Mouse (Mus musculus): ENCODE data around the gene Psmg3.

Gene Psmg3

DNA sequence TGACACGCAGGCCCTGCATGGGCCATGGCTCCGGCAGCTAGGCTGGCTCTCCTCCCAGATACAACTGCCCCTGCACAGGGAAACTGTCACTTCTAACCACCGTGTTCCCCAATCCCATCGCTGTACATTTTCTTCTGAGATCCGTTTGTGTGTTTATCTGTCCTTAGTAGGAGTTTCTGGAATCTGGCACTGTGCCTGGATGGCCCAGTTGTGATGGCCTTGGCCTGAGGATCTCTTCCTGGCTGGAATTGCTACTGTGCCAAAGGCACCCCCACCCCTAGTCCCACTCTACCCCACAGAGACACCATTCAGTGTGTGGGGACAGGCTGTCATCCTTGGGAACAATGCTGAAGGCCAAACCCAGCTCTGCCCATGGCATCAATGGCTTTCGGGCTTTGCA is 10.7 kb downstream of the Psmg3 start:
- WGBS, result 63% methylated on average over 6 of the region's 6 CpGs

- WGBS, result 31% methylated on average over 13 of the region's 13 CpGs
These were observed 12.7 kb downstream of the Psmg3 start for GRCm38 (mm10) chr5:139813963-139814381.

- WGBS, result 57% methylated on average over 10 of the region's 10 CpGs
These were observed 13.6 kb downstream of the Psmg3 start for GRCm38 (mm10) chr5:139813126-139813490.

DNA sequence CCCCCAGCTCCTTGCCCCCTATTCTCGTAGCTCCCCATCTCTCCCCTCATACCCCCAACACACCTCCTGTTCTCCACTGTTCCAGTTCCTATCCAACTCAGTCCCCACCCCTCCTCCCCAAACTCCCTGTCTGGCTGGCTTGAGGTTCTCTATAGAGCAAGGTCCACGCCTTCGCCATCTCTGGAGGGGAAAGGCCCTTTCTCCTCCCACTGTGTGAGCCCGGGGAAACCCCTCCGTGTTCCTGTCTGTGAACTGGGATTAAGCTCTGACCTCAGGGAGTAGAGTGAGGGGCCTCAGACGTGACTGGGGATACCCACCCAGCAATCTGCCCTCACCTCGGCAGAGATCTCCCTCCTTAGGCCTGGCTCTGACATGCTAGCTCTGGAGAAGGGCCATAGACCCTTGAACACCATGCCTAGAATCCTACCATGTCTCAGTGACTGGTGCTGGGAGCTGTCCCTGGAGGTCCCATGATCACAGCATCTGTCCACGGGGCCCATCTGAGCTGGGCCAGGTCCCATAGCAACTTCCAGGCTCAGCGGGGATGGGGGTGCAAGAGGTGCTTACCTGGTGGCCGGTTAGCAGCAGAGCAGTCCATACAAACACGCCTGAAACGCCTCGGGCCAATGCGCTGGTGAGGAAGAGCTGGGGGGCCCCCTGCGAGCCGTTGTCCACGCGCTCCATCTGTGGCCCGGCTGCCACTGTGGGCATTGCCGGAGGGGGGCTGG is 14.1 kb downstream of the Psmg3 start:
- 80% methylated on average over 20 of the region's 20 CpGs for WGBS

DNA sequence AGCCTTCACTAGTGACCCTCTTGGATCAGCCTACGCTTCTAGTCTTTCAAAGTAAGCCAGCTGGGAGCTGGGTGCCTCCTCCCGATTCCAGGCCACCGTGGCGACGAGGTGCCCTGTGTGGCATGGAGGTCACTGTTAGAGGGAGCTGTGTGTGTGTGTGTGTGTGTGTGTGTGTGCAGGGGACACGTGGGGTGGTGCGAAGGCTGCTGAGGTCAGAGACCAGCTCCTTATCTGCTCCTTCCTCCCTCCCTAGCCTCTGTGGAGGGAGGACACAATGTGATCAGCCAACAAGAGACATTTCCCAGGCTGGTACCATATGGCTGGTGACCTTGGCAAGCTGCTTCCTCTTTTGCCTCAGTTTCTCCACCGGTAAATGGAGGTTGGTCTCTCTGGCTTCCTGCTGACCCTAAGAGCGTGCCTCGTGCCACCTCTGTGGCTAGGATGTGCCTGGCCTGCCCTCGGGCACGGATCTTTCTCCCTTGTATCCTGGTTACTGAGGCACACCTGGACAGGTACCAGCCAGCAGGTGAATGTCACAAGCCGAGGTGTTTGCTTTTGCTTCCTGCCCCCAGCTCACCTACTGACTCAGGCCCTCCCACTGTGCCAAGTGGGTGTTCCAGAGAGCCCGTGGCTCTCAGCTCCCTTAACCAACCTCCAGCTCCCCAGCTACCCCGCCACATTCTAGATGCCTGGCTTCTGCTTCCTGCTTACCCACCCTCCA is 14.8 kb downstream of the Psmg3 start:
- 80% methylated on average over 15 of the region's 15 CpGs for WGBS

DNA sequence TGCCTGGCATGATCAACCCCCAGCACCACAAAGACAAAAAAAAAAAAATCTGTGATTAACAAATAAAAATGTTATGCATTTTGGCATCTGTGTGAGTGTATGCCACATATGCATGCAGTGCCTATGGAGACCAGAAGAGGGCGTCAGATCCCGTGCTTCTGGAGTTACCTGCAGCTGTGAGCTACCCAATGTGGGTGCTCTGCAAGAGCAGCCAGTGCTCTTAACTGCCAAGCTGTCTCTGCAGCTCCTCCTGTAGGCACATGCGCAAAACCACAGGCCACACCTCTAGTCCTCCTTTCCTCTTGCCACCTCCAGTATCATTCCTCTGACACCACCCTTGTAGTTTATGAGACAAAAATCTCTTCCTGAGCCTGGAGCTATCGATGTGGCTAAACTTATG is 17.3 kb downstream of the Psmg3 start:
- 59% methylated on average over 4 of the region's 4 CpGs for WGBS

- WGBS, result 91% methylated on average over 8 of the region's 8 CpGs
These were observed 20.8 kb downstream of the Psmg3 start for GRCm38 (mm10) chr5:139805924-139806323.

- 92% methylated on average over 11 of the region's 11 CpGs for WGBS
These were observed 22.0 kb downstream of the Psmg3 start for GRCm38 (mm10) chr5:139804573-139805111.

GRCm38 (mm10) chr5:139804107-139804551 is 22.6 kb downstream of the Psmg3 start:
- 36% methylated on average over 6 of the region's 6 CpGs for WGBS

DNA sequence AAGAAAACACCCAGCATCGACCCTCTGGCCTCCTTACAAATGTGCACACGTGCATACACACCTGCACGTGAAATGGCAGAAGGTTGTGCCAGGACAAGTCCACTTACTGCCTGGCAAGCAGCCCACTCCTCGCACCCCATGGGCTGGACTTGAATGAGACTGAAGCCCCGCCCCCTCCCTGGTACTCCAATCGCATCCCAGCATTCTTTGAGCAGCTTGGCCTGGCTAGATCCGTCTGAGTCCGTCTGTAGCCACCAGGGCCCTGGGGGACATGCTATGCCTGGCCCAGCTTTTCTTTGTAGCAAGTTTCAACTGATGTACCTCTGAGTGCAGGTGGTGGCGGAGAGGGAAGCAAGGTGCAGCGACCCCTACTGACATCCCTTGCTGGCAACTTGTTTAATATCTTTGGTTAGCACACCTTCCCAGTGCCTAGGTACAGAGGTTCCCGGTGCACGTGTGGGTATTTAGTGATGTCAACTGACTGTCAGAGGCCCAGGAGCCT is 23.0 kb downstream of the Psmg3 start:
- 24% methylated on average over 12 of the region's 12 CpGs for WGBS

DNA sequence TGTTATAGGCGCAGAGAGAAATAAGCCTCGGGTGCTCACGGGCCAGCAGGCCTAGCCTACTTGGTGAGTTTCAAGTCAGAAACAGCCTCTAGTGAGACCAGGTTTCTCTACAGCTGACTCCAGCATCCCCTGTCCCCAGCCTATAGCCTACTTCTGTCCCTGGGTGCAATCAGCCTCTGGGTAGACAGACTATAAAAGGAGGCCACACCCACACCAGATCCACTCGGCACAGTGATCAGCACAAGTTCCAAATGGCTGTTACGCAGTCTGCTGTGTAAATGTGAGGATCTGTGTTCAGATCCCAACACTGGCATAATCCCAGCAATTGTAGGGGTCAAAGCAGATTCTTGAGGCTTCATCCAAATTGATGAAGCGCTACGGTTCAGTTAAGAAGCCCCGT is 23.5 kb downstream of the Psmg3 start:
- WGBS, result 75% methylated on average over 8 of the region's 8 CpGs

GRCm38 (mm10) chr5:139801880-139802279 is 24.8 kb downstream of the Psmg3 start:
- WGBS, result 91% methylated on average over 10 of the region's 10 CpGs

DNA sequence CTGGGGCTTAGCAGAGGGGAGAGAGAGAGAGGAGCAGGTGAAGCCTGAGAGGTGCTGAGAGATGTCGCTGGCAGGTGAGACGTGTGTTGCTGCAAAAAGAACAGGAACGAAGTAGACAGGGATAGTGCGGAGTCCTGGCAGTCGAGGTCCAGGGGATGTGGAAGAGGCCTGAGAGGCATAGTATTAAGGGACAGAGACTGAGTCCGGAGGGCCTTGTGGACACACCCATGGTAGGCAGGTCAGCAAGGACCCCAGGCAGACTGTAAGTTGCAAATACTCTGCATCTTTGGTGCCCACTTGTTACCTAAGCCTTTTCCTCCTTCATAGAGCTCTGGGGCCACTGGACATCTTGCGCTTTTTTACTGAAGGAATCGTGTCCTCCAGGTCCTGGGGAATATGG is 25.5 kb downstream of the Psmg3 start:
- 93% methylated on average over 8 of the region's 8 CpGs for WGBS

DNA sequence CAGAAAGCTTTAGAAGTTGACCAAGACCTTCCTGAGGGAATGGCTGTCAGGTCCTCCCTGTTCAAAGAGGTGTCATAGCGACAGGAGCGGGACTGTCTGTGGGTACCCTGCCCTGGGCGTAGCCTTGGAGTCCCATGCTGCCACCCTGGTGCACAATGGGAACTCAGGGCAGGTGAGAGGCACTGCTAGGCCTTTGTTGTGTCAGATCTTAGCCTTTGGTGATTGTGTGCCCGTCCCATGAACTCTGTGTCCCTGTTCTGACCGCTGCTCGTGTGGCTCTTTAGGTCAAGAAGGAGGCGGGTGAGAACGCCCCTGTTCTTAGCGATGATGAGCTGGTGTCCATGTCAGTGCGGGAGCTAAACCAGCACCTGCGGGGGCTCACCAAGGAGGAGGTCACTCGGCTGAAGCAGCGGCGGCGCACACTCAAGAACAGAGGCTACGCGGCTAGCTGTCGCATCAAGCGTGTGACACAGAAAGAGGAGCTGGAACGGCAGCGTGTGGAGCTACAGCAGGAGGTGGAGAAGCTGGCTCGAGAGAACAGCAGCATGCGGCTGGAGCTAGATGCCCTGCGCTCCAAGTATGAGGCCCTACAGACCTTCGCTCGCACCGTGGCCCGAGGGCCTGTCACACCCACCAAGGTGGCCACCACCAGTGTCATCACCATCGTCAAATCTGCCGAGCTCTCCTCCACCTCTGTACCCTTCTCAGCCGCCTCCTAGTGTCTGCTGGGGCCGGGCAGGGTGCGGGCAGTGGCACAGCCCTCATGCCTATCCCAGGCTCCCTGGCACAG is 26.7 kb downstream of the Psmg3 start:
- WGBS, result 94% methylated on average over 33 of the region's 33 CpGs

- WGBS, result 95% methylated on average over 9 of the region's 9 CpGs
These were observed 27.6 kb downstream of the Psmg3 start for GRCm38 (mm10) chr5:139799041-139799440.

DNA sequence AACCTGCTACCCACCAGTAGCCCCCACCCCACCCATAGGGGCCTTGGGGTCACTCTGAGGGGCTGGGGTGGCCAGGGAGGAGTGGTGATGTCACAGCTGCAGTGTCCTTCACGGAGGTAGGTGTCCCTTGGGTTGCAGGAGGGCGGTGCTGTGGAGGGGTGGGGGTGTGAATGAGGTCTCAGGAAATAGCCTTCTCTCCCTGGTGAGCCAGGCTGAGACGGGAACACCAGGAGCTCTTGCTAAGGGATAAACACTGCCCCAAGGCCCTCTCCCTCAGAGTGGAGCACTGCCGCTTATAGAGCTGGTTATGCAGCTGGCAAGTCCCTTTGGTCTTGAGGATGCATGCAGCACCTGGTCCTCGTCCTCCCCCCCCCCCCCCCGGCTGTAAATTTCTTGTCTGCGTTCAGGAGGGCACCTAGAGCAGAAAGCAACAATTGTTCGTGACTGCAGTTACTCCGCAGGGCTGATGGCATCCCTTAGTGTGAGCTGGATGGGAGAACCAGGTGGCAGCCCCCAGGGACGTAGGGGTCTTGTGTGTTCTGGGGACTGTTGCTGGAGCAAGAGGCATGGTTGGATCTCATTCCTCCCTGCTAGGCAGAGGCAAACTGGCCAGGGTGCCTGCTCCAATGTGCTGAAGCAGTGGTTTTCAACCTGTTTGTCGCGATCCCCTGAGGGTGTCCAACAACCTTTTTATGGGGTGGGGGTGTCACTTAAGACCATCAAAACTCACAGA is 28.4 kb downstream of the Psmg3 start:
- WGBS, result 38% methylated on average over 12 of the region's 12 CpGs

- 28% methylated on average over 11 of the region's 11 CpGs for WGBS
These were observed 29.1 kb downstream of the Psmg3 start for GRCm38 (mm10) chr5:139797473-139798167.

GRCm38 (mm10) chr5:139796900-139797299 is 29.8 kb downstream of the Psmg3 start:
- WGBS, result 11% methylated on average over 13 of the region's 13 CpGs

- WGBS, result 80% methylated on average over 9 of the region's 9 CpGs
These were observed 30.6 kb downstream of the Psmg3 start for GRCm38 (mm10) chr5:139796001-139796620.

DNA sequence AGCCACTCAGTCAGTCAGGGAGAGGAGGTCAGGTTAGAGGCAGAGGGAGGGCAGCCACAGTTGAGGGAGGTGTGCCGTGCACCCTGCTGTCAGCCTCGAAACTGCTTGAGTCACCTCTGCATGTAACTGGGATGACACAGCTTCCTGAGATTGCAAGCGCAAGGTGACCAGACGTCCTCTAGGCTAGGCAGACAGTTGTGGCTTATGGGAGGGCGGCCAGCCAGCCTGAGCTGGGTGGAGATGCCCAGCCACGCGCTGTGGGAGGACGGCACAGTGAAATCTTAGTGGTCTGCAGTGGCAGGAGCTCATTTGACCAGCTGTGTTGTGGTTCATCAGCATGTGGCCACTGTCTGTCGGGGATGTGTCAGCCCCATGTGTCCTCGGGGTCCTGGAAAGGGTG is 31.7 kb downstream of the Psmg3 start:
- 55% methylated on average over 10 of the region's 10 CpGs for WGBS
